In genomic region chrX:70899720-70900479, GRCm38 (mm10) we compare ENCODE assay signal across 11 mouse cellular contexts.
DNase-seq lines count a peak whose midpoint lies in the region; ATAC-seq lines count a peak whose summit lies in the region.
"Had no signal": no experiment of that assay in that cellular context is flagged by ENCODE, and none has a peak within 500 bp of the region (broad histone marks: within the 10 kb centered on the region; RNA-seq: fewer than 3 reads in every experiment).

No protein-coding gene starts in this region.

- no peaks in the 10 kb centered on the region for H3K9me3 ChIP-seq in midbrain, embryonic 11.5 days (ENCODE audit: control insufficient read depth, low read length)

- H3K36me3 ChIP-seq in midbrain, embryonic 11.5 days (ENCODE audit: control insufficient read depth, insufficient read depth, low read length), result no peaks in the 10 kb centered on the region

- no peak overlapping the region for H3K4me2 ChIP-seq in midbrain, embryonic 11.5 days

- WGBS in midbrain, embryonic 11.5 days, result 84% methylated on average over 8 of the region's 8 CpGs

- H3K27me3 ChIP-seq in midbrain, embryonic 11.5 days (ENCODE audit: control insufficient read depth, insufficient read depth, low read length), result no peaks in the 10 kb centered on the region

- no peak overlapping the region for H3K4me3 ChIP-seq in midbrain, embryonic 11.5 days (ENCODE audit: low read depth, low read length)

- DNase-seq in cerebellum, adult 11 months, result no peak
- peak; percentile 18 for DNase-seq in lung, postnatal 10 days
- DNase-seq in lung, postnatal 25 days (ENCODE audit: low spot score), result no peak
- peak; percentile 21 for DNase-seq in heart, postnatal 4 days
- DNase-seq in right cerebral cortex, postnatal 10 days (ENCODE audit: low spot score in 2 of 2), result peak; percentile 31 to 35
- DNase-seq in midbrain, embryonic 11.5 days (ENCODE audit: low spot score, missing footprints), result no peak
- DNase-seq: adrenal gland, adult 8-10 months; gastrocnemius, postnatal 14 days; kidney, adult 18-20 months had no signal

- H3K4me1 ChIP-seq in midbrain, embryonic 11.5 days (ENCODE audit: control insufficient read depth, insufficient read depth, low read length), result no peaks in the 10 kb centered on the region

- H3K27ac ChIP-seq in midbrain, embryonic 11.5 days (ENCODE audit: low read depth, low read length), result no peak overlapping the region

- no peak overlapping the region for H3K9ac ChIP-seq in midbrain, embryonic 11.5 days (ENCODE audit: low read length)

- peak; percentile 72 for ATAC-seq in cerebellum, adult (ENCODE audit: insufficient number of reproducible peaks, low FRiP score, low TSS enrichment)
- ATAC-seq in CD4-positive, CD25-positive, alpha-beta regulatory T cell, adult 4 months, result no peak
- no peak for ATAC-seq in midbrain, embryonic 11.5 days (ENCODE audit: low FRiP score)

Comparison
In these comparisons a context has a peak if more than half of its experiments do, and no peak if none do; other contexts are left out.
1. DNase-seq: peak in lung, postnatal 10 days (single experiment), heart, postnatal 4 days (single experiment) and right cerebral cortex, postnatal 10 days (2 of 2); none in cerebellum, adult 11 months (single experiment), lung, postnatal 25 days (single experiment) and midbrain, embryonic 11.5 days (single experiment).